Mouse (Mus musculus) spleen, postnatal 36 days (tissue): ENCODE measurements at regions not wholly inside any gene's neighbourhood (a gene's known extent, or its start where the extent isn't known, plus 50 kb on each side); places are given as distances from the start of the nearest gene placed in this dataset.

Experiments used
- DNase-seq, 2 experiments: peaks; one replicate each; pipeline ENCODE4 v3.0.0; 2022; ENCODE audit warnings: low spot score in 2 of 2, mixed read lengths in 1 of 2

- no peak for DNase-seq
Measured at GRCm38 (mm10) chr9:67698796-67699195, 60.4 kb upstream of the C2cd4b start.

- DNase-seq = peak in 1 of 2 experiments; percentile 11
Measured at GRCm38 (mm10) chr9:67699846-67700579, 59.2 kb upstream of the C2cd4b start.

- no peak for DNase-seq
Measured at GRCm38 (mm10) chr9:67708246-67708960, 50.8 kb upstream of the C2cd4b start.
